Mouse (Mus musculus) heart, embryonic 12.5 days (tissue): ENCODE measurements around the gene D2hgdh. TPM values are rescaled to one million over a fixed set of nuclear protein-coding genes. Genes with fewer than 3 reads are reported as not detected.
"Not testable (repeated sequence)": the region's sequence is repeated elsewhere in the genome, so short reads cannot be mapped to it uniquely, and the experiment has no call there.

Experiments
- ATAC-seq: fragments of 200-750 bp; cut with Nextera tagmentation; 2 replicates; pipeline ENCODE4 v1.8.0; 2017; ENCODE audit warnings: moderate TSS enrichment, moderate library complexity; ENCODE audit not compliant: insufficient number of reproducible peaks, low FRiP score
- H3K27ac ChIP-seq: fragments of 300-500 bp; sonication (generic); 2 replicates; pipeline ENCODE4 v1.5.1; 2016; ENCODE audit warnings: mild to moderate bottlenecking, moderate library complexity; ENCODE audit not compliant: poor library complexity, severe bottlenecking
- H3K27me3 ChIP-seq: fragments of 300-500 bp; sonication (generic); replicated peaks from 2 replicates; pipeline ENCODE4 v1.6.1; 2016; ENCODE audit warnings: mild to moderate bottlenecking, moderate library complexity
- H3K36me3 ChIP-seq: fragments of 300-500 bp; sonication (generic); 2 replicates; pipeline ENCODE4 v1.6.1; 2016; ENCODE audit warnings: mild to moderate bottlenecking, moderate library complexity
- H3K4me1 ChIP-seq: fragments of 300-500 bp; sonication (generic); replicated peaks from 2 replicates; pipeline ENCODE4 v1.6.1; 2016; ENCODE audit warnings: mild to moderate bottlenecking
- H3K4me2 ChIP-seq: fragments of 300-500 bp; sonication (generic); 2 replicates; pipeline ENCODE4 v1.6.1; 2016; ENCODE audit warnings: mild to moderate bottlenecking, moderate library complexity
- H3K4me3 ChIP-seq: fragments of 300-500 bp; sonication (generic); 2 replicates; pipeline ENCODE4 v1.5.1; 2016; ENCODE audit warnings: mild to moderate bottlenecking
- H3K9ac ChIP-seq: fragments of 300-500 bp; sonication (generic); 2 replicates; pipeline ENCODE4 v1.6.1; 2016; ENCODE audit warnings: mild to moderate bottlenecking, moderate library complexity
- H3K9me3 ChIP-seq: fragments of 300-500 bp; sonication (generic); replicated peaks from 2 replicates; pipeline ENCODE4 v1.6.1; 2016; ENCODE audit warnings: mild to moderate bottlenecking, moderate library complexity
- WGBS: fragments of 180-500 bp; shearing (Covaris S2); methylation state at CpG from one replicate; pipeline ENCODE4 v1.1.7; 2016; 5-methylcytosine and 5-hydroxymethylcytosine counted together
- polyA plus RNA-seq: library from polyadenylated mRNA; unstranded; fragments of >200 nt; fragmentation: Nextera tagmentation; extraction: Ambion mirVana; gene quantifications from 2 replicates; pipeline ENCODE4 v1.2.1, GENCODE M21; 2016

Gene D2hgdh
- polyA plus RNA-seq, 1 experiment from 2014 or later: 16.4 TPM

DNA sequence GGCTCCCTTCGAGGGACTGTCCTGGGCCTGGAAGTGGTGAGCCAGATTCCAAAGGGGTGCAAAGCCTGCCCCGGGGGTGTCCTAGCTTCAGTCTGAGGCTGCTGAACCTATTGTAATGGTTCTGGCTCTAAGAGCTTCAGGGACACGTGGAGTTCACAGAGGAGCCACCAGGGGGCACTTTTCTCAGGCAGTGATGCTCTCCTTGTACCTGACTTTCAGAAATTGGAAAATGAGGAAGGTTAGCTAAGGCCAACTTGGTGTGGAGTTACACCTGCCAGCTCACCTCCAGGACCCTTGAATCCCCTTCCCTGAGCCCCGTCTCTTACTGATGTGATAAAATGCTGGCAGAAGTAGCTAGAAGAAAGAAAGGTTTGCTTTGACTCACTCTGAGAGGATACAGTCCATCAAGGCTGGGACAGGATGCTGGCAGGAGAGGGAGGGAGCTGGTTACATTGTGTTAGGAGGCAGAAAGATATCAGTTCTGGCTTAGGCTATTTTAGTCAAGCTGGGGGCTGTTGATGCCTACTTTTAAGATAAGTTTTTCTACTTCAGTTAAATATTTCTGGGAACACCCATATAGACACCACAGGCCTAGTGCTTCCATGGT is 8.1 kb downstream of the D2hgdh start:
- not testable (repeated sequence) for H3K4me3 ChIP-seq, H3K4me1 ChIP-seq, H3K27me3 ChIP-seq, H3K4me2 ChIP-seq, H3K9ac ChIP-seq, H3K9me3 ChIP-seq, H3K27ac ChIP-seq
- 0 out of 2 replicates have a peak, but pooled peaks have one; percentile 24 for ATAC-seq
- WGBS: 26% methylated on average over 4 of the region's 4 CpGs
- peaks cover 12% of the 10 kb centered on the region for H3K36me3 ChIP-seq

DNA sequence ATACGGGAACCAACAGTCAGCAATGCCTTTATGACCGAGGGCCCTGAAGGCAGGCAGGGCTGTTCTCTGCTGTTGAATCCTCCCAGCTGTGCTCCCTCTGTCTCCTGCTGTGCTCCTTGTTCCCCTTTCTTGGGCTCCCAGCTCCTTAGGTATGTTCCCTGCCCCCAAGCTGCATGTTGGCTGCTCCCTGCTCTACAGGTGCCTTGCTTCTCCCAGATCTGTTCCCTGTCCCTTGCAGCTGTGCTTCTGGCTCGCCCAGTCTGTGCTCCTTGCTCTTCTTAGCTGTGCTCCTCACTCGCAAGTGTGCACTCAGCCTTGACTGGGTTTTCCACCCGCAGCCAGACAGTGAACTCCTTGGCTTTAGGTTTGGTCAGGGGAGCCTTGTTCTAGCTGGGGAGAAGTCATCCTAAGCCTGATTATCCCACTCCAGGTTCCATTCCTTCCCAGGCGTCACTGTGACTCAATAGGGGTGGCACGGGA is 10.0 kb downstream of the D2hgdh start:
- no peaks in the 10 kb centered on the region for H3K27me3 ChIP-seq
- H3K9ac ChIP-seq: no peak overlapping the region
- no peak overlapping the region for H3K27ac ChIP-seq
- no peak for ATAC-seq
- peaks cover 14% of the 10 kb centered on the region for H3K36me3 ChIP-seq
- 87% methylated on average over 7 of the region's 7 CpGs for WGBS
- H3K4me2 ChIP-seq: no peak overlapping the region
- no peak overlapping the region for H3K4me3 ChIP-seq
- peaks cover 7% of the 10 kb centered on the region; the same call in 1 of the 2 replicates for H3K4me1 ChIP-seq
- H3K9me3 ChIP-seq: no peaks in the 10 kb centered on the region

DNA sequence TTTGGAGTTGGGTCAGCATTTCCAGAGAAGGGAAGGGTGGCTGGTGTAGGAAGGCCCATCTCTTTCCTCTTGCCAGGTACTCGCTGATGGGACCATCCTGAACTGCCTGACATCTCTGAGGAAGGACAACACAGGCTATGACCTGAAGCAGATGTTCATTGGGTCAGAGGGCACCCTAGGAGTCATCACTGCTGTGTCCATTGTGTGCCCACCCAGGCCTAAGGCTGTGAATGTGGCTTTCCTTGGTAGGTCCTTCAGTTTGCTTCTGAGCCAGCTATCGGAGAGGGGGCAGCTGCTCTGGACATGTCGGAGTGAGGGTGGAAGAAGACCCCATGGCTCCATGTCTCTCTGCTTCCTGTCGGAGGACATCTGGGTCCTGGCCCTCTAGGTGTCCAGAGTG is 10.5 kb downstream of the D2hgdh start:
- Histone ChIP-seq H3K4me2 (no peak overlapping the region), H3K27me3 (no peaks in the 10 kb centered on the region), H3K9ac (no peak overlapping the region), H3K9me3 (no peaks in the 10 kb centered on the region), H3K4me3 (no peak overlapping the region), H3K4me1 (peaks cover 7% of the 10 kb centered on the region; the same call in 1 of the 2 replicates), H3K27ac (no peak overlapping the region), H3K36me3 (peaks cover 14% of the 10 kb centered on the region)
- 92% methylated on average over 4 of the region's 4 CpGs for WGBS
- ATAC-seq: 0 out of 2 replicates have a peak, but pooled peaks have one; percentile 18

- H3K9ac ChIP-seq: no peak overlapping the region
- peaks cover 14% of the 10 kb centered on the region for H3K36me3 ChIP-seq
- 73% methylated on average over 6 of the region's 6 CpGs for WGBS
- no peak overlapping the region for H3K4me2 ChIP-seq
- no peak for ATAC-seq
- H3K4me1 ChIP-seq: peaks cover 7% of the 10 kb centered on the region; the same call in 1 of the 2 replicates
- no peaks in the 10 kb centered on the region for H3K27me3 ChIP-seq
- H3K27ac ChIP-seq: no peak overlapping the region
- no peak overlapping the region for H3K4me3 ChIP-seq
- no peaks in the 10 kb centered on the region for H3K9me3 ChIP-seq
Observed at GRCm38 (mm10) chr1:93835876-93836531, 11.3 kb downstream of the D2hgdh start.

- Histone ChIP-seq H3K27ac (no peak overlapping the region), H3K4me3 (no peak overlapping the region), H3K4me2 (no peak overlapping the region), H3K36me3 (peaks cover 14% of the 10 kb centered on the region), H3K9ac (no peak overlapping the region), H3K27me3 (no peaks in the 10 kb centered on the region), H3K4me1 (peaks cover 7% of the 10 kb centered on the region; the same call in 1 of the 2 replicates), H3K9me3 (no peaks in the 10 kb centered on the region)
- no peak for ATAC-seq
- 86% methylated on average over 2 of the region's 2 CpGs for WGBS
Observed at GRCm38 (mm10) chr1:93836532-93836913, 11.8 kb downstream of the D2hgdh start.

GRCm38 (mm10) chr1:93837335-93837734 is 12.6 kb downstream of the D2hgdh start:
- H3K4me2 ChIP-seq: no peak overlapping the region
- peaks cover 14% of the 10 kb centered on the region for H3K36me3 ChIP-seq
- H3K9ac ChIP-seq: no peak overlapping the region
- no peaks in the 10 kb centered on the region for H3K9me3 ChIP-seq
- H3K27me3 ChIP-seq: no peaks in the 10 kb centered on the region
- no peak for ATAC-seq
- no peak overlapping the region for H3K4me3 ChIP-seq
- 86% methylated on average over 8 of the region's 8 CpGs for WGBS
- H3K4me1 ChIP-seq: peaks cover 7% of the 10 kb centered on the region; the same call in 1 of the 2 replicates
- no peak overlapping the region for H3K27ac ChIP-seq

GRCm38 (mm10) chr1:93838569-93838968 is 13.9 kb downstream of the D2hgdh start:
- H3K4me1 ChIP-seq, H3K4me2 ChIP-seq, H3K9ac ChIP-seq, H3K27ac ChIP-seq, H3K27me3 ChIP-seq, ATAC-seq, H3K9me3 ChIP-seq, H3K4me3 ChIP-seq: not testable (repeated sequence)
- WGBS: 83% methylated on average over 8 of the region's 8 CpGs
- H3K36me3 ChIP-seq: peaks cover 14% of the 10 kb centered on the region

DNA sequence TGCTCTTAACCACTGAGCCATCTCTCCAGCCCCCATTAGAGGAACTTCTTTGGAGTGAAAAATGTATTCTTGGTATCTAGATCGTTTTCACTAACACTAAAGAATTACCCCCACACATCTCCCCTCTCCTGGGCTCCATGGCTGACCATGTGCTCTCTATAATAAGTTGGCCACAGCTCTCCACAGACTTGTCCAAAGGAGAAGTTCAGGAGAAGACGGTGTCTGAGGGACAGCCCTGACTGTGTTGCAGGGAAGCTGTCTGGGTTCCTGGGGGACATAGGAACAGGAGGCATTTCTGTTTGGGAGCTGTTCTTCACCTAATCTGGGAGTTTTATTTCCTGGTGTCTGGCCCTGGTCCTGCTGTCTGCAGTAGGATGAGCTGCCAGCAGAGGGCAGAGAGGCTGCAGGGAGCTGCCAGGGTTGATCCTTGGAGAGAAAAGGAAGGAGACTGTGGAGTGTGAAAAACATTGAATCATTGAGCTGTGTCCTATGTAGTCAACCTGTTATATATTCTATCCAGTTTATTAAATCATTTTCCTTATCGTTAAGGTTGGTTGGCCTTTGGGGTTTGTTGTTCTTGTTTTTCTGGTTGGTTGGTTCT is 21.2 kb downstream of the D2hgdh start:
- WGBS: 48% methylated on average over 1 of the region's 3 CpGs
- ATAC-seq, H3K4me2 ChIP-seq: not testable (repeated sequence)

DNA sequence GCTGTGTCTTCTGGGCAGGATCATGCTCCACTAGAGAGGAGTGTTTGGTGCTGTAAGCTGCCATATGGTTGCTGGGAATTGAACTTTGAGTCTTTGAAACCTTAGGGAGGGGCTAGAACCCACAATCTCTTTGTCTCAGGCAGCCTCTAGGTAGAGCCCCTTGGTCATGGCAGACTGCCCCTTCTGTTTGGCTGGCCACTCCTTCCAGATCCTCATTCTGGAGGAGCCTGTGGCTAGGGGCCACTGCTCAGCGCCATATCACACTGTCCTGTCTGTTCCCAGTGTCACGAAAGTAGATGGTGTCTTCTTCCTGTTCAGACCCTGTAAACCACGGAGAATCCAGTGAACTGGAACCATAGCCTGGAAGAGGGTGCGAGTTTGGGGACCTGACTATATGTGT is 31.1 kb downstream of the D2hgdh start:
- not testable (repeated sequence) for H3K9me3 ChIP-seq, H3K36me3 ChIP-seq, ATAC-seq, H3K27me3 ChIP-seq, H3K4me1 ChIP-seq, H3K4me3 ChIP-seq, H3K27ac ChIP-seq, H3K4me2 ChIP-seq, H3K9ac ChIP-seq
- 79% methylated on average over 4 of the region's 4 CpGs for WGBS

More for the DNA sequence above, 21.2 kb downstream of the D2hgdh start:
- not testable (repeated sequence) for H3K9ac ChIP-seq, H3K4me3 ChIP-seq, H3K9me3 ChIP-seq, H3K36me3 ChIP-seq, H3K27ac ChIP-seq, H3K27me3 ChIP-seq, H3K4me1 ChIP-seq

DNA sequence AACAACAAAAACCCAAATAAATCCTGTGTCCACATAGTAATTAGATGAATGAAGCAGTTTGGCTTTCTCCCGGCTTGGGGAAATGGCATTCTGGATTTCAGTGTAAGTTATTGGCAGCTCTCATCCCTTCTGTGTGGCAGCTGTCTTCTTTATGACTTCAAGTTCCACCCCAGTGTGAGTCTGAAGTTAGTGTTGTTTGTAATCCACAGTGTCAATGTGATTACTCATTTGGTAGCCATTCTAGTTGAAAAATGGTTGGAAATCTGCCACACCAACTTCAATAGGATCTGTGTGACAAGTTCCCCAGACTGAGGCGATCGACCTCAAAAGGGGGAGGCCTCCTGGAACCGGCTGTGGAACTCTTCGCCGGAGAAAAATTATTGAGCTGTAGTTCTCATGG is 32.7 kb downstream of the D2hgdh start:
- H3K36me3 ChIP-seq: no peaks in the 10 kb centered on the region
- H3K9me3 ChIP-seq: no peaks in the 10 kb centered on the region
- 83% methylated on average over 6 of the region's 6 CpGs for WGBS
- H3K4me2 ChIP-seq: no peak overlapping the region
- H3K4me1 ChIP-seq: no peaks in the 10 kb centered on the region
- ATAC-seq: no peak
- H3K4me3 ChIP-seq: no peak overlapping the region
- H3K27ac ChIP-seq: no peak overlapping the region
- no peak overlapping the region for H3K9ac ChIP-seq
- no peaks in the 10 kb centered on the region for H3K27me3 ChIP-seq

GRCm38 (mm10) chr1:93857991-93858390 is 33.3 kb downstream of the D2hgdh start:
- Histone ChIP-seq H3K27ac (no peak overlapping the region), H3K4me2 (no peak overlapping the region), H3K9me3 (no peaks in the 10 kb centered on the region), H3K9ac (no peak overlapping the region), H3K4me3 (no peak overlapping the region), H3K36me3 (no peaks in the 10 kb centered on the region), H3K4me1 (no peaks in the 10 kb centered on the region), H3K27me3 (no peaks in the 10 kb centered on the region)
- WGBS: 88% methylated on average over 3 of the region's 3 CpGs
- ATAC-seq: no peak
